Mouse (Mus musculus) midbrain, embryonic 10.5 days (tissue): ENCODE results near the gene Palm3. TPM values are rescaled to one million over a fixed set of nuclear protein-coding genes. Genes with fewer than 3 reads are reported as not detected.

Experiments
- DNase-seq: peaks from one replicate; pipeline ENCODE4 v3.0.0-alpha.2; 2017; ENCODE audit warnings: low spot score
- H3K27ac ChIP-seq: fragments of 300-500 bp; sonication (generic); replicated peaks from 2 replicates; pipeline ENCODE4 v1.5.1; 2016; ENCODE audit warnings: mild to moderate bottlenecking
- H3K27me3 ChIP-seq: fragments of 300-500 bp; sonication (generic); 2 replicates; pipeline ENCODE4 v1.6.1; 2016; ENCODE audit warnings: low read depth, mild to moderate bottlenecking; ENCODE audit not compliant: poor library complexity, severe bottlenecking
- H3K36me3 ChIP-seq: fragments of 300-500 bp; sonication (generic); 2 replicates; pipeline ENCODE4 v1.6.1; 2016; ENCODE audit warnings: mild to moderate bottlenecking, moderate library complexity
- H3K4me1 ChIP-seq: fragments of 300-500 bp; sonication (generic); 2 replicates; pipeline ENCODE4 v1.6.1; 2016
- H3K4me3 ChIP-seq: fragments of 300-500 bp; sonication (generic); 2 replicates; pipeline ENCODE4 v1.5.1; 2016; ENCODE audit warnings: mild to moderate bottlenecking, moderate library complexity
- H3K9me3 ChIP-seq: fragments of 300-500 bp; sonication (generic); replicated peaks from 2 replicates; pipeline ENCODE4 v1.6.1; 2016; ENCODE audit warnings: mild to moderate bottlenecking
- WGBS: fragments of 180-500 bp; shearing (Covaris S2); methylation state at CpG from one replicate; pipeline ENCODE4 v1.1.7; 2016; 5-methylcytosine and 5-hydroxymethylcytosine counted together
- polyA plus RNA-seq: library from polyadenylated mRNA; unstranded; fragments of >200 nt; fragmentation: Nextera tagmentation; extraction: Ambion mirVana; gene quantifications from 2 replicates; pipeline ENCODE4 v1.2.1, GENCODE M21; 2016

The Palm3 gene
- polyA plus RNA-seq, 1 experiment from 2014 or later: 7.9 TPM

DNA sequence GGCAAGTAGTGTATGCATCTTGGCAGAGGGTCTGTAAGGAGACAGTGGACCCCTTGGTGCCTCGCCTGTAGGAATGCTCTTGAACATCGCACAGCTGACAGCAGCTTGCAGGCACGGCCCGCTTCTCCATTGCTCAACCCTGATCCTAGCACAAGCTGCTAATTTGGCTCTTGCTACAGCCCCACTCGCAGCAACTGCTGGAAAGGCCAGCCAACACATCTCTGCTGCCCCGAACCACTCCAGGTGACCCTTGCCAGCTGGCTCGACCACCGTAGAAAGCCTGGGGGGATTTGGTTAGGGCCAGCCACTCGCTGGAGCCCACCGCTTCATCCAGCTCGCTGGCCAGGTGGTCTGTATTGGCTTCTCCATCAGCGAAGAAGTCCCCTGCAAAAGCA, 21.7 kb downstream of the Palm3 start:
- Histone ChIP-seq H3K9me3 (no peaks in the 10 kb centered on the region), H3K4me1 (peaks cover 26% of the 10 kb centered on the region), H3K36me3 (no peaks in the 10 kb centered on the region), H3K4me3 (peak overlapping the region; percentile 54), H3K27ac (no peak overlapping the region), H3K27me3 (peaks cover 89% of the 10 kb centered on the region)
- no peak for DNase-seq
- 33% methylated on average over 12 of the region's 12 CpGs for WGBS

DNA sequence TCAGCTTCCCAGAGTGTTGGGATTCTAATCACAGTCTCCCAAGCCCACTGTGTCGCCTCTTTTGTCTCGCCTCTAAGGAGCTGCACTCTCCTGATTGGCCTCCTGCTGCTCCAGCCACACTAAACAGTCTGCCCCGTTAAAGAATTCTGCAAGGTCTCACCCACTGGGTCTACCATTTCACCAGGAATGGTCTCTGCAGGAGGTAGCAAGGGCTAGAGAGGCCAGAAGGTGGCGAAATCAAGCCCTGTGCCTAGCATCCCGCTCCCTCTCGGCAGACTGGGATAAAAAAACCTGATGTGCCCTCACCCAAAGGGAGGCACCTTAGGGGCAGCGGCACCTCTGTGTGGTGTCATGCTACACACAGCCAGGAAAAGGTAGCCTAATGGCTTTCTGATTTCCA, 22.8 kb downstream of the Palm3 start:
- DNase-seq: no peak
- no peak overlapping the region for H3K4me3 ChIP-seq
- H3K36me3 ChIP-seq: no peaks in the 10 kb centered on the region
- peaks cover 77% of the 10 kb centered on the region for H3K27me3 ChIP-seq
- no peaks in the 10 kb centered on the region for H3K9me3 ChIP-seq
- peaks cover 26% of the 10 kb centered on the region for H3K4me1 ChIP-seq
- no peak overlapping the region for H3K27ac ChIP-seq
- WGBS: 2% methylated on average over 7 of the region's 7 CpGs

GRCm38 (mm10) chr8:84044900-84045299, 23.6 kb downstream of the Palm3 start, which contains the start of gene Rln3:
Rln3 (minus strand) TSS chr8:84045000.
- peaks cover 69% of the 10 kb centered on the region for H3K27me3 ChIP-seq
- 6% methylated on average over 9 of the region's 9 CpGs for WGBS
- H3K4me3 ChIP-seq: peak within 1 kb of the TSS; percentile 41
- H3K36me3 ChIP-seq: no peaks in the 10 kb centered on the region
- peaks cover 23% of the 10 kb centered on the region for H3K4me1 ChIP-seq
- no peaks in the 10 kb centered on the region for H3K9me3 ChIP-seq
- no peak for DNase-seq
- H3K27ac ChIP-seq: no peak within 1 kb of the TSS

- Histone ChIP-seq H3K36me3 (no peaks in the 10 kb centered on the region), H3K4me3 (no peak overlapping the region), H3K27me3 (peaks cover 53% of the 10 kb centered on the region), H3K9me3 (no peaks in the 10 kb centered on the region), H3K27ac (no peak overlapping the region), H3K4me1 (peaks cover 32% of the 10 kb centered on the region)
- no peak for DNase-seq
- 86% methylated on average over 3 of the region's 3 CpGs for WGBS
These were observed 25.2 kb downstream of the Palm3 start for GRCm38 (mm10) chr8:84046505-84046904.

DNA sequence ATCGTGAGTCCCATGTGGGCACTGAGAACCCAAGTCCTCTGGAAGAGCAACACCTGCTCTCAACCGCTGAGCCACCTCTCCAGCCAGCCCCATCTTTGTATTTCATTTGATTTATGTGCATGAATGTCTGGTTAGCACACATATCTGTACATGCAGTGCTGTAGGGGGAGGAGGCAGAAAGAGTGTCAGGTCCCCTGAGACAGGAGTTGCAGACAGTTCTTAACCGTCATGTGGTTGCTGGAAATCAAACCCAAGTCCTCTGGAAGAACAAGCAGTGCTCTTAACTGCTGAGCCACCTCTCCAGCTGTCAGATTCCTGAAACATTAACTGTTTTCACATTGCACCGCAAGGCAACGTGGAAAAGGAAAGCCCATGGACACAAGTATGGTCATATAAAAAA, 26.9 kb downstream of the Palm3 start:
- Histone ChIP-seq H3K9me3 (no peaks in the 10 kb centered on the region), H3K4me1 (peaks cover 19% of the 10 kb centered on the region), H3K36me3 (no peaks in the 10 kb centered on the region), H3K27ac (no peak overlapping the region), H3K4me3 (no peak overlapping the region), H3K27me3 (peaks cover 36% of the 10 kb centered on the region)
- WGBS: 83% methylated on average over 5 of the region's 5 CpGs
- no peak for DNase-seq

- H3K27me3 ChIP-seq: no peaks in the 10 kb centered on the region
- H3K4me1 ChIP-seq: peaks cover 9% of the 10 kb centered on the region; the same call in 1 of the 2 replicates
- H3K9me3 ChIP-seq: no peaks in the 10 kb centered on the region
- no peaks in the 10 kb centered on the region for H3K36me3 ChIP-seq
- no peak overlapping the region for H3K4me3 ChIP-seq
- DNase-seq: no peak
- no peak overlapping the region for H3K27ac ChIP-seq
- 89% methylated on average over 3 of the region's 3 CpGs for WGBS
These were observed 31.5 kb downstream of the Palm3 start for GRCm38 (mm10) chr8:84052746-84053145.

GRCm38 (mm10) chr8:84053229-84053628, 32.0 kb downstream of the Palm3 start:
- Histone ChIP-seq H3K36me3 (no peaks in the 10 kb centered on the region), H3K4me3 (no peak overlapping the region), H3K27me3 (no peaks in the 10 kb centered on the region), H3K4me1 (peaks cover 9% of the 10 kb centered on the region; the same call in 1 of the 2 replicates), H3K27ac (no peak overlapping the region), H3K9me3 (no peaks in the 10 kb centered on the region)
- no peak for DNase-seq
- 95% methylated on average over 5 of the region's 5 CpGs for whole genome bisulfite sequencing

DNA sequence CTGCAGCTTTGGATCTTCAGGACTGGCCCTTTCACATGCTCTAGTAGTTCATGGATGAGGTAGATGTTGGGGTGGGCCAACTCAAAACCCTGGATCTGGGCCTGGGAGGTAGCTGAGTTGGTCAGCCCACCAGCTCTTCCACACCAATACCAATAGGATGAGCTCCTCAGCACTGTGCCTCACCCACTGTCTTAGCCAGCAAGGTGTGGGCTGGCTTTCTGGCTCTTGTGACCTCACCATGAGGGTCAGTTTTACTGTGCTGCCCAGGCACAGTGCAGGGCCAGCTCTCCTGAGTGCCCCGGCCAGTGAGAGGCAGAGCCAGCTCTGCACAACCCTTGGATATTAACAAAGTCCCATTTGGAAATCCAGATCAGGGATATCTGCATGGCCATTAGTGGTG, 36.6 kb downstream of the Palm3 start:
- 87% methylated on average over 1 of the region's 1 CpGs for WGBS
- no peaks in the 10 kb centered on the region for H3K27me3 ChIP-seq
- DNase-seq: no peak
- no peak overlapping the region for H3K4me3 ChIP-seq
- H3K4me1 ChIP-seq: no peaks in the 10 kb centered on the region
- H3K9me3 ChIP-seq: no peaks in the 10 kb centered on the region
- no peaks in the 10 kb centered on the region for H3K36me3 ChIP-seq
- H3K27ac ChIP-seq: no peak overlapping the region

GRCm38 (mm10) chr8:84059226-84059625, 38.0 kb downstream of the Palm3 start:
- H3K9me3 ChIP-seq: no peaks in the 10 kb centered on the region
- H3K27me3 ChIP-seq: no peaks in the 10 kb centered on the region
- no peak for DNase-seq
- WGBS: 91% methylated on average over 2 of the region's 2 CpGs
- no peaks in the 10 kb centered on the region for H3K36me3 ChIP-seq
- H3K4me1 ChIP-seq: 0 out of 2 replicates have a peak, but pooled peaks cover 2% of the 10 kb centered on the region
- no peak overlapping the region for H3K27ac ChIP-seq
- H3K4me3 ChIP-seq: no peak overlapping the region

- H3K4me1 ChIP-seq: peaks cover 2% of the 10 kb centered on the region; the same call in 1 of the 2 replicates
- WGBS: 91% methylated on average over 2 of the region's 2 CpGs
- H3K4me3 ChIP-seq: no peak overlapping the region
- no peaks in the 10 kb centered on the region for H3K9me3 ChIP-seq
- no peak overlapping the region for H3K27ac ChIP-seq
- DNase-seq: no peak
- no peaks in the 10 kb centered on the region for H3K27me3 ChIP-seq
- no peaks in the 10 kb centered on the region for H3K36me3 ChIP-seq
These were observed 39.0 kb downstream of the Palm3 start for GRCm38 (mm10) chr8:84060245-84060644.

- no peak for DNase-seq
- no peaks in the 10 kb centered on the region for H3K27me3 ChIP-seq
- H3K27ac ChIP-seq: no peak overlapping the region
- no peaks in the 10 kb centered on the region for H3K36me3 ChIP-seq
- 81% methylated on average over 8 of the region's 8 CpGs for WGBS
- peaks cover 27% of the 10 kb centered on the region for H3K4me1 ChIP-seq
- H3K4me3 ChIP-seq: no peak overlapping the region
- no peaks in the 10 kb centered on the region for H3K9me3 ChIP-seq
These were observed 42.8 kb downstream of the Palm3 start for GRCm38 (mm10) chr8:84063861-84064610.

DNA sequence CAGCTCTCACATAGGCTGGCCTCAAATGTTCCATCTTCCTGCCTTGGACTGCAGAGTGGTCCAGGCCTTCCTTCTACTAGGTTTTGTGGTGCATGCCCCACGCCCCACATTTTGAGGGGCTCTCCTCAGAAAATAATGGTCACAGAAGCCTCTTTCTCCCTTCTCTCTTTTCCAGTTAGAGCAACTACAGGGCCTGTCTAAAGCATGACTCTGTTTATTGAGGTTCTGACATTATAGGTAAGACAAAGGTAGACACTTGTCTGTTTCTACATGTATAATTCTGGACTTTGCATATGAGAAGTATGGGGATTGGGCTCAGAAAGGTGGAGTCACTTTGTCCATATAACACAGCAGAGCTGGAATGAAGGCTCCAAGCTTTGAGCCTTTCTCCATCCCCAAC, 43.8 kb downstream of the Palm3 start, which contains the start of gene Gm10643:
TSS of gene Gm10643 (minus strand) at position 101 of the 400 bp plus-strand sequence.
- no peaks in the 10 kb centered on the region for H3K36me3 ChIP-seq
- H3K4me1 ChIP-seq: peaks cover 37% of the 10 kb centered on the region
- H3K27ac ChIP-seq: peak within 1 kb of the TSS; percentile 97
- peak within 1 kb of the TSS; percentile 90 for H3K4me3 ChIP-seq
- 94% methylated on average over 1 of the region's 1 CpGs for WGBS
- no peaks in the 10 kb centered on the region for H3K27me3 ChIP-seq
- DNase-seq: no peak
- no peaks in the 10 kb centered on the region for H3K9me3 ChIP-seq

- WGBS: 37% methylated on average over 5 of the region's 5 CpGs
- H3K27ac ChIP-seq: peak overlapping the region; percentile 97
These were observed 44.3 kb downstream of the Palm3 start for GRCm38 (mm10) chr8:84065457-84066072.

More at GRCm38 (mm10) chr8:84065457-84066072, 44.3 kb downstream of the Palm3 start:
- Histone ChIP-seq H3K9me3 (no peaks in the 10 kb centered on the region), H3K4me3 (peak overlapping the region; percentile 90), H3K36me3 (no peaks in the 10 kb centered on the region), H3K27me3 (no peaks in the 10 kb centered on the region), H3K4me1 (peaks cover 40% of the 10 kb centered on the region)
- no peak for DNase-seq
